Mouse (Mus musculus) mesoderm, embryonic 11.5 days (tissue): ENCODE measurements around the gene Snrpd2.

ENCODE experiments used
- DNase-seq: peaks from one replicate; pipeline ENCODE4 v3.0.0-alpha.2; 2012; ENCODE audit warnings: low read depth, low spot score

The Snrpd2 gene

DNA sequence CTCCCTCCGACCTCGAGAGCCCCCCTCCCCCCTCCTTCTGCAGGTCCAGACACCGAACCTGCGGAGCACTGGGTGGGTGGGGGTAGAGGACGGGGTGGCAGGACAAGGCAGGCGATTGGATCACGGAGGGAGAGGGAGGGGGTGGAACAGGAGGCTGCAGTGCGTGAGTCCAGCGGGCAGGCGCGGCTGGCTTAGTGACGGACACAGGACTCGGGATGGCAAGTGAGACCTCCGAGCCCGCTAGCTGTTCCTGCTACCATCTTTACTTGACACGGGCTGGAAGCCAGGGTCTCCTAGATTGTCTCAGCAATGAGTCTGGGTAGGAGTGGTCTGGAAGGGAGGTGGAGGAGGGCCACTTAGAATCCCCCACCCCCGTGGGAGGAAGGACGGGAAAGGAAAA is 28.5 kb downstream of the Snrpd2 start:
- no peak for DNase-seq

DNA sequence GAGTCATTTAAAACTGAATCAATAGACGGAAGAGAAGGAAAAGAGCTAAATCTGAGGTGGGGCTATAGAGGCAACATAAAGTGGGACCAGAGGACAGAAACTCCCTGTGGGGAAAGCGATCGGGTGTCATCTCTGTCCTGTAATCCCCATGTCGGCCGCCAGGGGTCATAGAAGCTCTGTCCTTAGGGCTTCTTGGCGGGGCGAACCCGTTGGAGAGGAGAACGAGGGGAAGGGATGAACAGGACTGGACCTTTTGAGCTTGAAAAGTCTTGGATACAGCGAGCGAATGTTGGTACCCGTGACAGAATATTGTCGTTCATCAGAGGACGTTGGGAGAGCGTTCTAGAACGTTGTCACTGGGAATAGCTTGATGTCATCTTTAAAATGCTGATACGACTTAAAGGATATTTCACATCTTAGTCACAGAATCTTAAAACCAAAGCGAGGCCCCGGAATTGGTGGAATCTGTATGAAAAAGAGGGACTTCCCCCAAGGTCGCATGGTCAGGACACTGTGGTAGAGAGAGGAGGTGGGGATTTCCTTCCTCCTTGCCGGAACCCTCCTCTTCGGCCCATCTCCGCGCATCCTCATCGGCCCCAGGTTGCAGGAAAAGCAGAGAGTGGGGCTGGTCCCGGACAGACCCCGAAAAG is 29.0 kb downstream of the Snrpd2 start:
- peak; percentile 80 for DNase-seq

DNA sequence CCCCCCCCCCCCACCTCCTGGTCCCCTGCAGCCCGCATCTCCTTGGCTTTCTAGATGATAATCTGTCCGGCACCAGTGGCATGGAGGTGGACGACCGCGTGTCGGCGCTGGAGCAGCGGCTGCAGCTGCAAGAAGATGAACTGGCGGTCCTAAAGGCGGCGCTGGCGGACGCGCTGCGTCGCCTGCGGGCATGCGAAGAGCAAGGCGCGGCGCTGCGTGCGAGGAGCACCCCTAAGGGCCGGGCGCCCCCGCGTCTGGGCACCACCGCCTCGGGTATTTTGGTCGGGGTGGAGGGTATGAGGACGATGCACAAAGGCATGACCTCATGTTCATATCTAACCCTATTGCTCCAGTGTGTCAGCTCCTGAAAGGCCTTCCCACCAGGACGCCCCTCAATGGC is 29.7 kb downstream of the Snrpd2 start:
- DNase-seq: peak; percentile 78

DNA sequence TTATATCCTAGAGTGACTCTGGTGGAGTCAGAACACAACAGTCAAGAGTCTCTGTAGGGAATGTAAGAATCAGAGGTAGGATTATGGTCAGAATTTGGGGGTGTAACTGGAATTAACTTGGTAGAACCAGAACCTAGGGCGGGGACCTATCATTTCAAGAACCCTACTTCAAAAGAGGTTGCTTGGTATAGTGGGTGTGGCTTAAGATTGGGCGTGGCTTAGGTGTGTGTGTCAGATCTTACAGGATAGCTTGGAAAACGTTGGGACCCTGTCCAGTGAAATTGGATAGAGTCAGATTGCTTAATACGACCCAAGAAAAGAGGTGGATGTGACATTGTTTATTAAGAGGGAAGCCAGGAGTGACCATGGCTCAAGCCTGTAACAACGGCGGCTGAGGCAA is 30.4 kb downstream of the Snrpd2 start:
- DNase-seq: no peak

DNA sequence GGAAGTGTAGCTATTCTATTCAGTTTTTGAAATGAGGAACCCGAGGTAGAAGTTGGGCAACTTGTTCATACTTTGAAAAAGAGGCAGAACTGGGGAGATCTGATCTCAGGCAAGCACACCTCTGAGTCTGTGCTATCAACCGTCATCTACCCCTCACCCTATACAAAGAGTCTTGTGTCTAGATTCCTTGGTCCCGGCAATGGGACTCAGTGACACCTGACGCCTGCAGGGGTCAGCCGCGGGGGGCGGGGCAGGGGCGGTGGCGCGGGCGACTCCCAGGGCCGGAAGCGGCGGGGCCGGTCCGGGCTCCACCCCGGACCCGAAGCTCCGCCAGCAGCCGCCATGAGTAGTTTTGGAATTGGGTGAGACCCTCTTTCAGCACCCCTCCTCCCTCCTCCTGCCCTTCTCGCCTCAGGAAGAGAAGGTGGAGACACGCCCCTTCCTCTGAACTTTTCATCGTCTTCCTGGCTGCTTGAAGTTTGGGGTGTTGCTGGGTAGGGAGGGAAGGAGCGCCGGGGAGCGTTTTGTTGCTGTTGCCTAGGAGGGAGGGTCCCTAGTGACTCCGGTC is 31.4 kb downstream of the Snrpd2 start:
- DNase-seq: peak; percentile 43

DNA sequence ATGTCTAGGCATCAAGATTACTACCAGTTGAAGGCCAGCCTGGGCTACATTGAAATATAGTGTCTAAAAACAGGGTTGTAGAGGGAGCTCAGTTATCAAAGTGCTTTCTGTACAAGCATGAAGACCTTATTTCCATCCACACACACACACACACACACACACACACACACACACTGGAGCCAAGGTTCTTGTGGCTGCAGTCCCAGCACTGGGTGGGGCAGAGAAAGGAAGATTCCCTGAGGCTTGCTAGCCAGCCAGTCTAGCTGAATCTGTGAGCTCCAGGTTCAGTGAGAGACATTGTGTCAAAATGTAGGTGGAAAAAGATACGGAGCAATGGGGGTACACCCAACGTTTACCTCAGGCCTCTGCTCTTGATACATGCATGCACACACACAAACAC is 34.7 kb downstream of the Snrpd2 start:
- no peak for DNase-seq

DNA sequence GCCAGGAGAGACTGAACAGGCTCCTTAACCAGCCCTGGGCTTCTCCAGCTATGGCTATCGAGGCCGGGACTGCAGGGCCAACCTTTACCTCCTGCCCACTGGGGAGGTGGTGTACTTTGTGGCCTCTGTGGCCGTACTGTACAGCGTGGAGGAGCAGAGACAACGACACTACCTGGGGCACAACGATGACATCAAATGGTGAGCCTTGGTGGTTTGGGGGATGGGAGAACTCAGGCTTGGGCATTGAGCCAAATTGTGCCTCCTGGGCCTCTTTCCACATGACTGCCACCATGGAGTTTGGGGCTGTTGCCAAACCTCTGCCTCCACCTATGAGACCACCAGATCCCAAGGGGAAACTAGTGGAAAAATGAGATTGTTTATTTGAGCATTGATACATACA is 35.2 kb downstream of the Snrpd2 start:
- DNase-seq: no peak

DNA sequence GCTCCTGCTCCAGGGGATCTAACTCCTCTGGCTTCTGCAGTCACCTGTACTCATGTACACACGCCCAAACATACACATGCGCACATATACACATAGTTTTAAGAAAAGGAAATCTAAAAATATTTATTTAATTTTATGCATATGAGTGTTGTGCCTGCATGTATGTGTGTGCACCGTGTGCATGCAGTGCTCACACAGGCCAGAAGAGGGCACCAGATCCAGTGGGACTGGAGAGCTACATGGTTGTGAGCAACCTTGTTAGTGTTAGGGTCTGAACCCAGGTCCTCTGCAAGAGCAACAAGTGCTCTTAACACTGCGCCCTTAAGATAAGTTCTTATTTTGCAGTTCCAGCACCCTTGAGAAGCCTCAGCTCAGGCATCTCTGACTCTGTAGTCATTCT is 45.2 kb downstream of the Snrpd2 start:
- DNase-seq: no peak

DNA sequence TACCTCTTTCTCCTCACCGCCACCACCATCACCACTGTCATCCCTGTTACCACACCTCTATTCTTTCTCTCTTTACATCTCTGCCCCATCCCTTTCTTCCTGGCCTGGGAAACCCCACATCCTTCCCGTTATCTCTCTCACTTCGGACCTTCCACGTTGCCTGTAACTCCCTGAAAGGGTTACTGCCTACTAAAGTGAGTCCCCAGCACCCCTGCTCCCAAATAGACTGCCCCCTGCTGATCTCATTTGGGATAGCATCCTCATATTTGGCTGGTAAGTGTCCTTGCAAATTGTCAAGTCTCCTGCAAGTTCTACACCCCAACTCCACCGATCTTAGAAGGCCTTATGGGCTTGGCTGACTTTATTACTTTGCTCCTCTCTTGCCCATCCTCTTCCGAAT is 47.2 kb downstream of the Snrpd2 start:
- DNase-seq: no peak

DNA sequence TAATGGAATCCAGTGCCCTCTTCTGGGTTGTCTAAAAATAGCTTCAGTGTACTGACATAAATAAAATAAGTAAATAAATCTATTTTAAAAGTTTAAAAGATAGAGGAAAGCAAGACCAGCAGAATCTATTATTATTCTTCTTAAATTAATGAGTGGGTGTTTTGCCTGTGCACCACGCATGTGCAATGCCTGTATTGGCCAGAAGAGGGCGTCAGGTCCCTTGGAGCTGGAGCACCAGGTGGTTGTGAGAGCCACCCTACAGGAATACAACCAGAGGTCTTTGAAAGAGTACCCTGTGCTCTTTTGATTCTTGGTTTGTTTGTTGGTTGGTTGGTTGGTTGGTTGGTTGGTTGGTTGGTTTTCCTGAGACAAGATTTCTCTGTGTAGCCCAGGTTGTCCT is 48.5 kb downstream of the Snrpd2 start:
- no peak for DNase-seq

DNA sequence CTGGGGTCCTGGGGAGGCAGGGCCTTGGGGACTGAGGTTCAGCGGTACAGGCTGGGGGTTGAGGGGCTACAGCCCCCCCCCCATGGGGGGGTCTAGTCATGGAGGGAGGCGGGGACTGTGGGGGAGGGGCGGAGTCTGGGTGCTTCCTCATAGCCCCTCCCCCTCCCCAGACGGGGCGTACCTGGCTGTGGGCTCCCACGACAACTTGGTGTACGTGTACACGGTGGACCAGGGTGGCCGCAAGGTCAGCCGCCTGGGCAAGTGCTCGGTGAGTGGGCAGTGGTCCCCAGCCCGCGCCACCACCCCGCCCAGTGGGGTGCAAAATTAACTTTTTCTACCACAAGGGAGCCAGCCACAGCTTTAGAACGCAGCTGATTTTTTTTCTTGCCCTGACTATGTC is 52.1 kb downstream of the Snrpd2 start:
- DNase-seq: no peak

DNA sequence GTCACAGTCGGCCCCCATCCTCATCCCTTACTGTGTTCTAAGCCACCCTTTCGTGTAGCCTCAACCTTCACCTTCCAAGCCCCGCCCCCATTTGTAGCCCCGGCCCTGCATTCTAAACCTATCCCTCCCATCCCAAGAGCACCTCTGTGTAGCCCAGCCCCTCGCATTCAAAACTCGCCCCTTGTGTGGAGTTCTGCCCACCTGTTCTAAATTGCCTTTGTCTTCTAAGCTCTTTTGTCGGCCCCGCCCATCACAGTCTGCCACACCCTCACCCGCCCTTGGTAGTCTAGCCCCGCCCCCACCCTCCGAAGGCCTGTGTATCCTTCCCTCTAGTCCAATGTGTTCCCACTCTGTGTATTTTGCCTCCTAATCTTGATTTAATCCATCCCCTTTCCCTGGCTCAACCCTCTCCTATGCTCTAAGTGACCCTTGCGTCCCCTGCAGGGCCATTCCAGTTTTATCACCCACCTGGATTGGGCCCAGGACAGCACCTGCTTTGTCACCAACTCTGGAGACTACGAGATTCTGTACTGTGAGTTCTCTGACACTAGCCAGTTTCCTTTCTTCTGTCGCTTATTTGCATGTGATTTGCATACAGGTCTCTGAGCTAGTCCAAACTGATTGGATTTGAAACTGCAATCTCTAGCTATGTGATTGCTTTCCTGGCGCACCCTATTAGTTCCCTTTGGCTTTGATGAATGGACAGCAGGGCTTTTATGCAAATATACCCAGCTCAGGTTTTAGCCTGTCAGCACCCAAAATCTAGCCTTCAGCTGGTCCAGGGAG is 52.7 kb downstream of the Snrpd2 start:
- no peak for DNase-seq
